Mouse (Mus musculus) heart, adult 2 months (tissue): ENCODE data around the gene Proser3.

ENCODE experiments used
- CTCF ChIP-seq: fragments of 200-600 bp; IDR thresholded peaks from 2 replicates; pipeline ENCODE4 v1.8.1; 2022; ENCODE audit warnings: antibody characterized with exemption, mild to moderate bottlenecking, moderate library complexity
- EP300 ChIP-seq: fragments of 200-500 bp; IDR thresholded peaks from 2 replicates; pipeline ENCODE4 v1.6.1; 2011; ENCODE audit warnings: low read depth, low read length, control low read depth; ENCODE audit not compliant: insufficient read depth
- POLR2A ChIP-seq: fragments of 200-500 bp; IDR thresholded peaks from 2 replicates; pipeline ENCODE4 v1.6.1; 2011; ENCODE audit warnings: mild to moderate bottlenecking, low read depth, low read length, control low read depth; ENCODE audit not compliant: insufficient read depth

- TF ChIP-seq POLR2A (no peak), EP300 (no peak), CTCF (no peak)
These were observed 44.7 kb upstream of the Proser3 start for GRCm38 (mm10) chr7:30596811-30597210.
